Mouse (Mus musculus) heart, embryonic 13.5 days (tissue): ENCODE data around the gene Cib4. TPM values are rescaled to one million over a fixed set of nuclear protein-coding genes. Genes with fewer than 3 reads are reported as not detected.

Source experiments
- ATAC-seq: fragments of 200-750 bp; cut with Nextera tagmentation; 2 replicates; pipeline ENCODE4 v1.8.0; 2017; ENCODE audit warnings: moderate TSS enrichment; ENCODE audit not compliant: insufficient number of reproducible peaks, low FRiP score, low TSS enrichment; ENCODE audit errors: extremely low read depth
- H3K27ac ChIP-seq: fragments of 300-500 bp; sonication (generic); replicated peaks from 2 replicates; pipeline ENCODE4 v1.5.1; 2015; ENCODE audit warnings: moderate library complexity, mild to moderate bottlenecking, inconsistent platforms
- H3K27me3 ChIP-seq: fragments of 300-500 bp; sonication (generic); replicated peaks from 2 replicates; pipeline ENCODE4 v1.6.1; 2015; ENCODE audit warnings: mild to moderate bottlenecking, inconsistent platforms
- H3K36me3 ChIP-seq: fragments of 300-500 bp; sonication (generic); 2 replicates; pipeline ENCODE4 v1.6.1; 2015; ENCODE audit warnings: mild to moderate bottlenecking, inconsistent platforms
- H3K4me1 ChIP-seq: fragments of 300-500 bp; sonication (generic); 2 replicates; pipeline ENCODE4 v1.6.1; 2015; ENCODE audit warnings: inconsistent platforms
- H3K4me2 ChIP-seq: fragments of 300-500 bp; sonication (generic); 2 replicates; pipeline ENCODE4 v1.6.1; 2015; ENCODE audit warnings: inconsistent platforms, mild to moderate bottlenecking, moderate library complexity
- H3K4me3 ChIP-seq: fragments of 300-500 bp; sonication (generic); 2 replicates; pipeline ENCODE4 v1.5.1; 2015; ENCODE audit warnings: moderate library complexity, mild to moderate bottlenecking, inconsistent platforms
- H3K9ac ChIP-seq: fragments of 300-500 bp; sonication (generic); 2 replicates; pipeline ENCODE4 v1.6.1; 2015; ENCODE audit warnings: inconsistent platforms, mild to moderate bottlenecking, moderate library complexity
- H3K9me3 ChIP-seq: fragments of 300-500 bp; sonication (generic); 2 replicates; pipeline ENCODE4 v1.6.1; 2016; ENCODE audit warnings: inconsistent platforms
- WGBS: fragments of 180-500 bp; shearing (Covaris S2); methylation state at CpG from one replicate; pipeline ENCODE4 v1.1.7; 2015; ENCODE audit warnings: mixed read lengths; 5-methylcytosine and 5-hydroxymethylcytosine counted together
- polyA plus RNA-seq: library from polyadenylated mRNA; unstranded; fragments of >200 nt; fragmentation: Nextera tagmentation; extraction: Ambion mirVana; gene quantifications from 2 replicates; pipeline ENCODE4 v1.2.1, GENCODE M21; 2015

Cib4 gene
- polyA plus RNA-seq, 1 experiment from 2014 or later = not detected

DNA sequence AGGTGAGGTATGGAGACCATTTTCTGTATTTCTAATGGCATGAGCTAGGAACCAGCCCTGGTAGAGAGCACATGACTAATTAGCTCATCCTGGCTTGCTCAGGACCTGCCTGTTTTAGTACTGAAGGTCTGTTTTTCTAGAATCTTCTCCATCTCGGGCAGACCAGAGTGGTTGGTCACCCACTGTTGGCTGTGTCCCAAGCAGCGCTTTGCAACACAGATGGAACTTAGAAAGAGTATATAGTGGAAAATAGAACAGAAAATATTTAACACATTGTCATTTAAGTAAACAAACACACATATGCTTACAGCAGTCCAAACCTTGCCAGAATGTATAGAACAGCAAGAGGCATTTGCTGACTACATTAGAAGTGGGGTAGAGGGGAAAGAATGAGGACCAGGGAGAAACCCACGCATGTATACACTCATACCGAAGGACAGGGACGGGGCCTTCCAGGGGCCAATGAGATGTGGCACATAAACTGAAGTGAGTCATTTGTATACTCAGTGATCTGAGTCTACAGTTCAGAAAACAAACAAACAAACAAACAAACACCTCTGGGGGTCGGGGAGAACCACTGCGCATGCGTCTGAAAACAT is 105.2 kb downstream of the Cib4 start:
- H3K9ac ChIP-seq = no peak overlapping the region
- H3K27me3 ChIP-seq = peaks cover 3% of the 10 kb centered on the region; the same call in 1 of the 2 replicates
- H3K27ac ChIP-seq = no peak overlapping the region
- no peaks in the 10 kb centered on the region for H3K4me1 ChIP-seq
- no peak overlapping the region for H3K4me3 ChIP-seq
- H3K36me3 ChIP-seq = no peaks in the 10 kb centered on the region
- no peak overlapping the region for H3K4me2 ChIP-seq
- 80% methylated on average over 8 of the region's 8 CpGs for WGBS
- ATAC-seq = no peak
- no peaks in the 10 kb centered on the region for H3K9me3 ChIP-seq

DNA sequence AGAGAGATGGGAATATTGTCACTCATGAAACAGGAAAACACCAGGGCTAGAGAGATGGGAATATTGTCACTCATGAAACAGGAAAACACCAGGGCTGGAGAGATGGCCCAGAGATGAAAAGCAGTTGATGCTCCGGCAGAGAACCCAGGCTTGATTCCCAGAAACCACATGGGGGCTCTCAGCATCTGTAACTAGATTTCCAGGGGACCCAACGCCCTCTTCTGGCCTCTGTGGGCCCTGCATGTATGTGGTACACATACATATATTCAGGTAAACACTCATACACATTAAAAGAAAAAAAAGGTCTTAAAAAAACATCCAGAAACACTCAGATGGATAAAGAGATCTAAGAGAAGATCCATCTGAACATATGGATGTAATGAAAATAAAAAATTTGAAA is 106.7 kb downstream of the Cib4 start:
- Histone ChIP-seq H3K9ac (no peak overlapping the region), H3K4me2 (no peak overlapping the region), H3K27me3 (no peaks in the 10 kb centered on the region; the same call in 1 of the 2 replicates), H3K4me3 (no peak overlapping the region), H3K4me1 (peaks cover 3% of the 10 kb centered on the region; the same call in 1 of the 2 replicates), H3K27ac (no peak overlapping the region), H3K36me3 (no peaks in the 10 kb centered on the region), H3K9me3 (no peaks in the 10 kb centered on the region)
- 46% methylated on average over 2 of the region's 2 CpGs for WGBS
- ATAC-seq = no peak

Other genes starting within 250 kb of the Cib4 start
- 0.08 and 0.16 TPM in 2 replicates for gene Otof, start 83.9 kb downstream of the Cib4 start, polyA plus RNA-seq
- gene 1700001C02Rik, start 79.8 kb downstream of the Cib4 start, polyA plus RNA-seq = not detected in 2 replicates
- 28.9 and 29.1 TPM in 2 replicates for gene Kcnk3, start 42.3 kb upstream of the Cib4 start, polyA plus RNA-seq
- gene Slc35f6, start 102.1 kb upstream of the Cib4 start, polyA plus RNA-seq = 21.9 and 22.6 TPM in 2 replicates
- gene Cenpa, start 120.9 kb upstream of the Cib4 start, polyA plus RNA-seq = 259 TPM in 2 replicates
- gene Dpysl5, start 165.7 kb upstream of the Cib4 start, polyA plus RNA-seq = 2.4 and 3.8 TPM in 2 replicates